Mouse (Mus musculus) heart, embryonic 16.5 days (tissue): ENCODE data around the gene Ccm2l. TPM values are rescaled to one million over a fixed set of nuclear protein-coding genes. Genes with fewer than 3 reads are reported as not detected.

Experiments
- ATAC-seq: fragments of 200-750 bp; cut with Nextera tagmentation; replicated peaks from 2 replicates; pipeline ENCODE4 v1.8.0; 2017; ENCODE audit warnings: moderate number of reproducible peaks; ENCODE audit not compliant: insufficient read depth, low FRiP score; ENCODE audit errors: extremely low read depth
- H3K27ac ChIP-seq: fragments of 300-500 bp; sonication (generic); 2 replicates; pipeline ENCODE4 v1.5.1; 2014; ENCODE audit warnings: mild to moderate bottlenecking, low read length, control low read depth, moderate library complexity
- H3K27me3 ChIP-seq: fragments of 300-500 bp; sonication (generic); 2 replicates; pipeline ENCODE4 v1.6.1; 2014; ENCODE audit warnings: low read length, mixed read lengths; ENCODE audit not compliant: control insufficient read depth, insufficient read depth
- H3K36me3 ChIP-seq: fragments of 300-500 bp; sonication (generic); 2 replicates; pipeline ENCODE4 v1.6.1; 2014; ENCODE audit not compliant: control insufficient read depth, insufficient read depth
- H3K4me1 ChIP-seq: fragments of 300-500 bp; sonication (generic); 2 replicates; pipeline ENCODE4 v1.6.1; 2014; ENCODE audit warnings: low read length, mixed read lengths; ENCODE audit not compliant: control insufficient read depth, insufficient read depth
- H3K4me2 ChIP-seq: fragments of 300-500 bp; sonication (generic); 2 replicates; pipeline ENCODE4 v1.6.1; 2014; ENCODE audit warnings: low read depth, mild to moderate bottlenecking, control low read depth, low read length
- H3K4me3 ChIP-seq: fragments of 300-500 bp; sonication (generic); 2 replicates; pipeline ENCODE4 v1.5.1; 2014; ENCODE audit warnings: mild to moderate bottlenecking, control low read depth, low read length
- H3K9ac ChIP-seq: fragments of 300-500 bp; sonication (generic); 2 replicates; pipeline ENCODE4 v1.6.1; 2014; ENCODE audit warnings: low read length, control low read depth
- H3K9me3 ChIP-seq: fragments of 300-500 bp; sonication (generic); replicated peaks from 2 replicates; pipeline ENCODE4 v1.6.1; 2016; ENCODE audit warnings: low read length; ENCODE audit not compliant: control insufficient read depth
- WGBS: fragments of 180-500 bp; shearing (Covaris S2); extraction: QIAGEN DNeasy Blood & Tissue Kit; methylation state at CpG from one replicate; pipeline ENCODE4 v1.1.7; 2014; 5-methylcytosine and 5-hydroxymethylcytosine counted together
- polyA plus RNA-seq: library from polyadenylated mRNA; unstranded; fragments of >200 nt; fragmentation: Nextera tagmentation; extraction: Ambion mirVana; gene quantifications from 2 replicates; pipeline ENCODE4 v1.2.1, GENCODE M21; 2015

The Ccm2l gene
- polyA plus RNA-seq, 1 experiment from 2014 or later, result 3.0 TPM

DNA sequence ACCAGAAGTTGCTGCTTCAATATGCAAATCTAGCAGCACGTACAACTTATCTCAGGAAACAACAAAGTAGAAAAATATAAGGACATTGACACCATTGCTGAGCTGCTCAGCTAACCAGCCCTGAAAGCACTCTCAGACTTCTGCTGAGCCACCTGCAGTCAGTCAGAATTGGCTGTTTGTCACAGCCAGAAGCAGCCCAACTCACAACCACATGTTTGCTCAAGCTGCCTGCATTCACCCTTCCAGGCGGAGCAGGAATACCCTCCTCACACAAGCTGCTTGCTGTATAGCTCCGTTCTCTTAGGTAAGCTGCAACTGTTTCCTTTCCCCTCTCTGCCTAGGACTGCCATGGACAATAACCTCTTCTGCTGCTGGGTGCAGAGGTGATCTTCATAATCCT lies 2.4 kb upstream of the Ccm2l start:
- Histone ChIP-seq H3K4me1 (no peaks in the 10 kb centered on the region), H3K27me3 (peaks cover 12% of the 10 kb centered on the region), H3K9me3 (no peaks in the 10 kb centered on the region), H3K4me3 (no peak overlapping the region), H3K36me3 (no peaks in the 10 kb centered on the region), H3K4me2 (no peak overlapping the region), H3K27ac (no peak overlapping the region), H3K9ac (no peak overlapping the region)
- WGBS, result 47% methylated on average over 3 of the region's 3 CpGs
- ATAC-seq, result no peak

DNA sequence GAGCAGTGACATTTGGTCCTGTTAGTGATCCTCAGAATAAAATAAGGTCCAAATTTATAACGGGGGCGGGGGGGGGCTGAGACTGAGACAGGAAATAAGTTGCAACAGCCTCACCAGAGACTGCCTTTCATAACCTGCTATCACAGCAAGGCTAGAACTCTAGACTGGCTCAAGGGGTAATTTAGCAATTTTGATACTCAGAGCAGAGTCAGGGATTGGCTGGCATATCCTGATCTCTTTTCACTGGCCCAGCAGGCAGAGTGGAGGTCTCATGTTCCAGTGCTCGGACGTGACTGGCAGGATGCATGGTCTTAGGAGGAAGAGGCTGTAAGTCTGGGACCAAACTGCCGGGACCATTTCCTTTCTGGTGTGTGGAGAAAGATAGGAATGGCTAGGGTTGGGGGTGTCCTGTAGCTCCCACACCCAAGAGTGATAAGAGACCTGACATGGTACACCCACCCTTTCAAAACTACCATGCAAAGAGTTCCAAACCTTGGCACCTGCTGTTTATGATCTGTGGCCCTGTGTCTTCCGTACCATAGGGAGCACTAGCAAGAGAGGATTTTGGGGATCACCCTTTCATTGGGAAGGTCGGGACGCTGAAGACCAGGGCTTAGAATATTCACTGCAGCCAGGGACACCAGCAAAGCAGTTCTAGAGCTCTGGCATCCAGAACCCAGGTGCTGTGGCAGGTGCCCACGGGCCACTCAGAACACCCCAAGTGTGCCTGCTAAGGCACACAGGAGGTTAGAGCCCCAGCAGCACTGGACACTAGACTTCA lies 1.4 kb upstream of the Ccm2l start:
- H3K9me3 ChIP-seq, result no peaks in the 10 kb centered on the region
- no peaks in the 10 kb centered on the region for H3K36me3 ChIP-seq
- peaks cover 18% of the 10 kb centered on the region for H3K27me3 ChIP-seq
- peak overlapping the region; percentile 23; the same call in 1 of the 2 replicates for H3K27ac ChIP-seq
- ATAC-seq, result no peak
- WGBS, result 57% methylated on average over 9 of the region's 9 CpGs
- H3K9ac ChIP-seq, result no peak overlapping the region
- H3K4me1 ChIP-seq, result no peaks in the 10 kb centered on the region
- H3K4me3 ChIP-seq, result no peak overlapping the region
- H3K4me2 ChIP-seq, result 0 out of 2 replicates have a peak overlapping the region, but pooled peaks have one; percentile 29

DNA sequence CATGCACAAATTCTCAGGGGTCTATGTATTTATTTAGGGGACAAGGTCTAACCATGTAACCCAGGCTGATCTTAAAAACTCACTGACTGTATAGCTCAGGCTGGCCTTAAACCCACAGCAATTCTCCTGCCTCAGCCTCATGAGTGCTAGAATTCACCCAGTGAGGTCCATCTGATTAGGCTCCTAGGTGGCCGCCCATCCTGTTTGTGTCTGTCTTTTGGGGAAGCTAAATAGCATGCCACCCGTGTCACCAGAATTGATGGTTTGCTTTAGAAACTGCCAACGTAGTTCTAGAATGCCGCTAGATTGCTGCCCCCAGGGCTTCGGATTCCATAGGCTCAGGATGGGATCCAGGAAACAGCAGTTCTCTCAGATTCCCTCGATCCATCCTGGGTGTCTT lies 1.2 kb downstream of the Ccm2l start:
- H3K36me3 ChIP-seq, result no peaks in the 10 kb centered on the region
- ATAC-seq, result no peak
- H3K4me2 ChIP-seq, result peak overlapping the region; percentile 39
- no peak overlapping the region for H3K27ac ChIP-seq
- no peak overlapping the region for H3K9ac ChIP-seq
- no peaks in the 10 kb centered on the region for H3K9me3 ChIP-seq
- peaks cover 3% of the 10 kb centered on the region; the same call in 1 of the 2 replicates for H3K4me1 ChIP-seq
- peaks cover 37% of the 10 kb centered on the region for H3K27me3 ChIP-seq
- 47% methylated on average over 6 of the region's 6 CpGs for WGBS
- H3K4me3 ChIP-seq, result peak overlapping the region; percentile 42

GRCm38 (mm10) chr2:153070762-153071490 lies 5.2 kb downstream of the Ccm2l start:
- Histone ChIP-seq H3K36me3 (no peaks in the 10 kb centered on the region), H3K27ac (no peak overlapping the region), H3K4me1 (peaks cover 3% of the 10 kb centered on the region; the same call in 1 of the 2 replicates), H3K4me3 (no peak overlapping the region), H3K9ac (no peak overlapping the region), H3K9me3 (no peaks in the 10 kb centered on the region), H3K27me3 (peaks cover 55% of the 10 kb centered on the region), H3K4me2 (no peak overlapping the region)
- no peak for ATAC-seq
- WGBS, result 24% methylated on average over 23 of the region's 23 CpGs

DNA sequence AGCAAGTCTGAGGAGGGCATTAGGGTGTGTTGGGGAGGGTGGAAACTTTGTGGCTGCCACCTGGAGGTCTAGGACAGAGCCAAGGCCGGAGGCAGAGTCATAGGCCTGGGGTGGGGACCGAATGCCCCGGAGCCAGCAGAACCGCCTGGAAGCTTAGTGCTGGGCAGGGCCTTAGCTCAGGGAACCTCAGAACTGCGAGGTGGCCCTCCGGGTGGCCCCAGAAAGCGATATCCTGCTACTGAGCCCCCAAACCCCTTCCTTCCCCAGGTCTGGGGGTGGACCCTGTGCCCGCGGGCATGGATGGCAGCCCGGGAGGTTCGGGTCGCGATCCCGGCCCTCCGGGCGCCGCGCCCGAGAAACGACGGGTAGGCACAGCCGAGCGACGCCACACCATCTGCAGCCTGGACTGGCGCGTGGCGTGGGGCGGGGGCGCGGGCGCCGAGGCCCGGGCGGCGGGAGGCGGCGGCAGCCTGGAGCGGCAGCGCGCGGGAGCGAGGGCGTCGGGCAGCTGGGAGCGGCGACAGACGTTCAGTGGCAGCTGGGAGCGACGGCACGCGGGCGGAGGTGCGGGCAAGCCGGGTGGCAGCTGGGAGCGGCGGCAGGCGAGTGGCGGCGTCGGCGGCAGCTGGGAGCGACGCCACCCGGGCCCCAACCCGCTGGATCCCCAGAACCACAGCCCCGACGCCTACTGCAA lies 5.9 kb downstream of the Ccm2l start:
- Histone ChIP-seq H3K4me2 (peak overlapping the region; percentile 59), H3K9me3 (no peaks in the 10 kb centered on the region), H3K27ac (no peak overlapping the region), H3K27me3 (peaks cover 55% of the 10 kb centered on the region), H3K4me1 (peaks cover 3% of the 10 kb centered on the region; the same call in 1 of the 2 replicates), H3K4me3 (peak overlapping the region; percentile 39), H3K36me3 (no peaks in the 10 kb centered on the region), H3K9ac (peak overlapping the region; percentile 46; the same call in 1 of the 2 replicates)
- ATAC-seq, result no peak
- WGBS, result 16% methylated on average over 56 of the region's 67 CpGs

- Histone ChIP-seq H3K4me3 (no peak overlapping the region), H3K27me3 (peaks cover 40% of the 10 kb centered on the region)
- 83% methylated on average over 10 of the region's 10 CpGs for WGBS
Measured at GRCm38 (mm10) chr2:153074651-153075050, 8.9 kb downstream of the Ccm2l start.

DNA sequence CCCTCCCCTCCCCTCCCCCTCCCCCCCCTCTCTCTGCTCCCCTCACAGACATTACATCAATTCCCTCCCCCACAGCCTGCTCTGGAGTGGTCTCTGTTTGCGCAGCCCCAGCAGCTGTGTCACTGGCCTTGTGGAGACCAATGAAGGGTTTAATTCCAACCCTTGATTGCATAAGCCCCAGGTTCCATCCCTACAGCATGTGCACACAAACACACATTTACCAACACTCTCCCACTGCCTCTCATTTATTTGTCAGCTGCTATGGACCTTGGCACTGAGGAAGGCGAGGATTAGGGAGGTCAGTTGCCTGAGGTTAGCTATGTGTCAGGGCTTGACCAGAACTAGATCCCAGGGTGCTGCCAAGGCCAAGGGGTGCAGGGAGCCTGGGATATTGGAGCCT lies 10.2 kb downstream of the Ccm2l start:
- Histone ChIP-seq H3K4me3 (no peak overlapping the region), H3K36me3 (no peaks in the 10 kb centered on the region), H3K27me3 (peaks cover 27% of the 10 kb centered on the region), H3K9me3 (no peaks in the 10 kb centered on the region), H3K4me2 (no peak overlapping the region), H3K27ac (no peak overlapping the region), H3K4me1 (peaks cover 3% of the 10 kb centered on the region; the same call in 1 of the 2 replicates), H3K9ac (no peak overlapping the region)
- 62% methylated on average over 2 of the region's 2 CpGs for WGBS
- no peak for ATAC-seq

More at GRCm38 (mm10) chr2:153074651-153075050, 8.9 kb downstream of the Ccm2l start:
- no peak for ATAC-seq
- H3K9me3 ChIP-seq, result no peaks in the 10 kb centered on the region
- H3K36me3 ChIP-seq, result no peaks in the 10 kb centered on the region
- H3K4me2 ChIP-seq, result no peak overlapping the region
- H3K27ac ChIP-seq, result no peak overlapping the region
- H3K4me1 ChIP-seq, result peaks cover 3% of the 10 kb centered on the region; the same call in 1 of the 2 replicates
- no peak overlapping the region for H3K9ac ChIP-seq

DNA sequence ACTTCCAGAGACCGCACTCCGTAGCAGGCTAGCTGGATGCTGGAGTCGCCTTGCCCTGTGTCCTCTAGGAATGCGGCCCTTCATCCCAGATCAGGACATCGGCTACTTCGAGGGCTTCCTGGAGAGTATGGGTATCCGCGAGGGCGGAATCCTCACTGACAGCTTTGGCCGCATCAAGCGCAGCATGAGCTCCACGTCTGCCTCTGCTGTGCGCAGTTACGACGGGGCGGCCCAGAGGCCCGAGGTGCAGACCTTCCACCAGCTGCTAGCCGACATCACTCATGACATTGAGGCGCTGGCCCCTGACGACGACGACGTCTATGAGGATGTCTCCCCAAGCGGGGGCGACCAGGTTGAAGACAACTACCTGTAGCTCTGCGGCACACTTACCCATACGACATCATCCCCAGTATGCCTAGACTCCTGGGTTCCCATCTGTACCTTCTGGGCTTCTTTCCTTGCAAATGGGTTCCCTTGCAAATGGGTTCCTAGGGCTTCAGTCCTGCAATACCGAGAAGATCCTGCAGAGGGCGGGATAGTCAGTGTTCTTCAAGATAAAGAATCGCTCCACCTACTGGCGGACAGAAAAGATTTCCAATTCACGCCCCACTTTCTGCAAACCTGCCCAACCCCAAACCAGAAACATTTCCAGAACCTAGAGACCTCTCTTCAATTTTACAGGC lies 15.2 kb downstream of the Ccm2l start:
- Histone ChIP-seq H3K9me3 (no peaks in the 10 kb centered on the region), H3K27me3 (no peaks in the 10 kb centered on the region), H3K36me3 (no peaks in the 10 kb centered on the region), H3K4me1 (no peaks in the 10 kb centered on the region), H3K27ac (no peak overlapping the region), H3K9ac (no peak overlapping the region), H3K4me3 (no peak overlapping the region), H3K4me2 (no peak overlapping the region)
- WGBS, result 34% methylated on average over 32 of the region's 32 CpGs
- ATAC-seq, result no peak
